Mouse (Mus musculus) spleen, postnatal 36 days (tissue): ENCODE results near the gene Taok3.
A peak's percentile ranks its signal among the peaks of the same experiment; 100 is the strongest.

Experiments used
- DNase-seq, 2 experiments: peaks; one replicate each; pipeline ENCODE4 v3.0.0; 2022; ENCODE audit warnings: low spot score in 2 of 2, mixed read lengths in 1 of 2

Taok3 gene

GRCm38 (mm10) chr5:117143721-117144135 lies 23.8 kb downstream of the Taok3 start:
- DNase-seq = peak in 1 of 2 experiments; percentile 50

GRCm38 (mm10) chr5:117146165-117146564 lies 26.2 kb downstream of the Taok3 start:
- peak in 1 of 2 experiments; percentile 42 for DNase-seq

- no peak for DNase-seq
Observed at GRCm38 (mm10) chr5:117147187-117148095, 27.5 kb downstream of the Taok3 start.

- DNase-seq = peak in 1 of 2 experiments; percentile 32
Observed at GRCm38 (mm10) chr5:117149054-117149942, 29.4 kb downstream of the Taok3 start.

GRCm38 (mm10) chr5:117150068-117150467 lies 30.1 kb downstream of the Taok3 start:
- DNase-seq = no peak

- DNase-seq = no peak
Observed at GRCm38 (mm10) chr5:117152944-117153343, 33.0 kb downstream of the Taok3 start.

- DNase-seq = no peak
Observed at GRCm38 (mm10) chr5:117153527-117154091, 33.7 kb downstream of the Taok3 start.

GRCm38 (mm10) chr5:117158335-117159018 lies 38.5 kb downstream of the Taok3 start:
- DNase-seq = peak; percentile 83

GRCm38 (mm10) chr5:117159326-117159725 lies 39.4 kb downstream of the Taok3 start:
- peak; percentile 47 to 53 for DNase-seq

- peak; percentile 69 to 75 for DNase-seq
Observed at GRCm38 (mm10) chr5:117159805-117160291, 39.9 kb downstream of the Taok3 start.

GRCm38 (mm10) chr5:117160499-117160898 lies 40.6 kb downstream of the Taok3 start:
- DNase-seq = peak; percentile 57 to 63

GRCm38 (mm10) chr5:117163790-117164189 lies 43.9 kb downstream of the Taok3 start:
- DNase-seq = no peak

GRCm38 (mm10) chr5:117164516-117164915 lies 44.6 kb downstream of the Taok3 start:
- DNase-seq = no peak

- DNase-seq = no peak
Observed at GRCm38 (mm10) chr5:117164923-117165322, 45.0 kb downstream of the Taok3 start.

GRCm38 (mm10) chr5:117165946-117166345 lies 46.0 kb downstream of the Taok3 start:
- DNase-seq = no peak

GRCm38 (mm10) chr5:117166811-117167365 lies 47.0 kb downstream of the Taok3 start:
- DNase-seq = no peak

GRCm38 (mm10) chr5:117168351-117169100 lies 48.6 kb downstream of the Taok3 start:
- DNase-seq = no peak

- no peak for DNase-seq
Observed at GRCm38 (mm10) chr5:117174057-117174456, 54.1 kb downstream of the Taok3 start.

- DNase-seq = no peak
Observed at GRCm38 (mm10) chr5:117175896-117176295, 56.0 kb downstream of the Taok3 start.

- DNase-seq = peak; percentile 56 to 64
Observed at GRCm38 (mm10) chr5:117178079-117178478, 58.1 kb downstream of the Taok3 start.
